Mouse (Mus musculus): Measurements from ENCODE around the gene Etl4. TPM values are rescaled to one million over a fixed set of nuclear protein-coding genes. Genes with fewer than 3 reads are reported as not detected.

The Etl4 gene
- polyA plus RNA-seq, 1 experiment from 2014 or later, result 2.5 TPM

- DNase-seq, result no peak
- Histone ChIP-seq H3K27ac (replicated peaks; ENCODE audit: low read depth, low read length) (no peak overlapping the region), H3K27me3 (ENCODE audit: control insufficient read depth, insufficient read depth, low read length) (no peaks in the 10 kb centered on the region), H3K36me3 (ENCODE audit: control insufficient read depth, insufficient read depth, low read length) (no peaks in the 10 kb centered on the region), H3K9ac (replicated peaks; ENCODE audit: low read length) (no peak overlapping the region), H3K9me3 (ENCODE audit: control insufficient read depth, low read length) (no peaks in the 10 kb centered on the region), H3K4me2 (ENCODE audit: low read length) (no peak overlapping the region), H3K4me3 (replicated peaks; ENCODE audit: low read depth, low read length) (no peak overlapping the region), H3K4me1 (ENCODE audit: control insufficient read depth, insufficient read depth, low read length) (no peaks in the 10 kb centered on the region)
- ATAC-seq (ENCODE audit: low FRiP score, low TSS enrichment), result no peak
- WGBS, result 93% methylated on average over 6 of the region's 6 CpGs
Measured at GRCm38 (mm10) chr2:20603536-20603935, 694.0 kb downstream of the Etl4 start.

GRCm38 (mm10) chr2:20603991-20604390, 694.4 kb downstream of the Etl4 start:
- H3K9me3 ChIP-seq (ENCODE audit: control insufficient read depth, low read length), result no peaks in the 10 kb centered on the region
- ATAC-seq (ENCODE audit: low FRiP score, low TSS enrichment) (no peak), DNase-seq (no peak)
- 92% methylated on average over 6 of the region's 6 CpGs for WGBS
- no peaks in the 10 kb centered on the region for H3K36me3 ChIP-seq (ENCODE audit: control insufficient read depth, insufficient read depth, low read length)
- no peaks in the 10 kb centered on the region for H3K27me3 ChIP-seq (ENCODE audit: control insufficient read depth, insufficient read depth, low read length)
- no peak overlapping the region for H3K27ac ChIP-seq (replicated peaks; ENCODE audit: low read depth, low read length)
- H3K4me1 ChIP-seq (ENCODE audit: control insufficient read depth, insufficient read depth, low read length), result no peaks in the 10 kb centered on the region
- H3K9ac ChIP-seq (replicated peaks; ENCODE audit: low read length), result no peak overlapping the region
- no peak overlapping the region for H3K4me2 ChIP-seq (ENCODE audit: low read length)
- no peak overlapping the region for H3K4me3 ChIP-seq (replicated peaks; ENCODE audit: low read depth, low read length)

DNA sequence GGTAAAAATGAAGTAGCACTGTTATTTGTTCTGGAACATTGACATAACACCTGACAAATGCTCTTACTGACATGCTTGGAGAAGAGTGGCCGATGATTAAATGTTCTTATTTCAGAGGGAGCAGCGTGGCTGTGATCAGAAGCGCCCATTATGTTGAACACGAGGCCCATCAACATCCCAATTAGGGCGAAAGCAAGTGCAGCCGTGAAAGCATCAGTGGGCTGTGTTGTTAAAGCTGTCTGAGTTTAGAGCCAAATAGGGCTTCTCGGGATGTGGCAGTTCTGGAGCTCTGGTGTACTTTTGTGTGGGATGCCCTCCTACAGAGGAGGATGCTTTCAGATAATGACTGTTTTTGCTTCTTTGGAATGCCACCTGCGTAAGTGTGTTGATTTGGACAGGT, 699.6 kb downstream of the Etl4 start:
- 77% methylated on average over 8 of the region's 8 CpGs for WGBS

DNA sequence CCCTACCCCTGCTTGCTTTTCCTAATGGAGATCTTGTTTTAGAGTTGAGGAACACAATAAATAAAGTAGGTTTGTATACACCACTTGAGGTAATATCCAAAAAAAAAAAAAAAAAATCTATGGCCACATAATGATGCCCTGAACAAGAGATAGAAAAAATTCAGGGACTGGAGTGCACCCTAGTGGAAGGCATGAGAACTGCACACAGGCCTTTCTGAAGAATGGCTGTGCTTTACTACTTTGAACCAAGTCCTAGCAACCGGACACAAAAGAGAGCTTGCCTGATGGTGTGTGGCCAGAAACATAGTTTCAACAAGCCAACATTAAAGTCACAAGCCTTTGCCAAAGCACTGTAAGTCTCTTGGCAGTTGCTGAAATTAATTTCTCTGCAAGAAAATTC, 706.4 kb downstream of the Etl4 start:
- DNase-seq (peak; percentile 28), ATAC-seq (ENCODE audit: low FRiP score, low TSS enrichment) (no peak)
- Histone ChIP-seq H3K4me1 (ENCODE audit: control insufficient read depth, insufficient read depth, low read length) (no peaks in the 10 kb centered on the region), H3K36me3 (ENCODE audit: control insufficient read depth, insufficient read depth, low read length) (no peaks in the 10 kb centered on the region), H3K4me2 (ENCODE audit: low read length) (no peak overlapping the region), H3K9ac (replicated peaks; ENCODE audit: low read length) (no peak overlapping the region), H3K4me3 (replicated peaks; ENCODE audit: low read depth, low read length) (no peak overlapping the region), H3K9me3 (ENCODE audit: control insufficient read depth, low read length) (no peaks in the 10 kb centered on the region), H3K27me3 (ENCODE audit: control insufficient read depth, insufficient read depth, low read length) (no peaks in the 10 kb centered on the region), H3K27ac (replicated peaks; ENCODE audit: low read depth, low read length) (no peak overlapping the region)
- 67% methylated on average over 1 of the region's 1 CpGs for WGBS

More for the DNA sequence above, 699.6 kb downstream of the Etl4 start:
- Histone ChIP-seq H3K4me3 (replicated peaks; ENCODE audit: low read depth, low read length) (no peak overlapping the region), H3K9me3 (ENCODE audit: control insufficient read depth, low read length) (no peaks in the 10 kb centered on the region), H3K9ac (replicated peaks; ENCODE audit: low read length) (no peak overlapping the region), H3K4me2 (ENCODE audit: low read length) (no peak overlapping the region), H3K4me1 (ENCODE audit: control insufficient read depth, insufficient read depth, low read length) (no peaks in the 10 kb centered on the region), H3K36me3 (ENCODE audit: control insufficient read depth, insufficient read depth, low read length) (no peaks in the 10 kb centered on the region), H3K27me3 (ENCODE audit: control insufficient read depth, insufficient read depth, low read length) (no peaks in the 10 kb centered on the region), H3K27ac (replicated peaks; ENCODE audit: low read depth, low read length) (no peak overlapping the region)
- no peak for ATAC-seq (ENCODE audit: low FRiP score, low TSS enrichment)
- DNase-seq, result no peak

DNA sequence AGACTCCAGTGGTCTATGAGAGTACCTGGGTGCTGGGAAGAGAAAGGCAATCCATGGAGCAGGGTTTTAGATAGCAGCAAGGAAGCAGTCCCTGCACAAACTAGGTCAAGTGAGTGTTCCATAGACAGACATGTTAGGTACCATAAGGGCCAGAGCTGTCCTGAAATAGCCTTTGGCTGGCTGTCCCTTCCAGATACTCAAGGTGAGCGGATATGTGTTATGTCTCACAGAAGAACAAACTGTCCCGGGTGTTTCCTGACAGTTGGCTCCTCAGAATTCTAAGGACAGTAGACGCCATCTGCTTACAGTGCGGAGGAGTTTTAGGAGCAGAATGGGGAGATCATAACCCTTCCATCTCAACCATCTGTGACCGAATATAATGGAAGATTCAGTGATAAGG, 708.8 kb downstream of the Etl4 start:
- Histone ChIP-seq H3K9ac (replicated peaks; ENCODE audit: low read length) (no peak overlapping the region), H3K9me3 (ENCODE audit: control insufficient read depth, low read length) (no peaks in the 10 kb centered on the region), H3K27me3 (ENCODE audit: control insufficient read depth, insufficient read depth, low read length) (no peaks in the 10 kb centered on the region), H3K4me1 (ENCODE audit: control insufficient read depth, insufficient read depth, low read length) (no peaks in the 10 kb centered on the region), H3K27ac (replicated peaks; ENCODE audit: low read depth, low read length) (no peak overlapping the region), H3K4me2 (ENCODE audit: low read length) (no peak overlapping the region), H3K36me3 (ENCODE audit: control insufficient read depth, insufficient read depth, low read length) (no peaks in the 10 kb centered on the region), H3K4me3 (replicated peaks; ENCODE audit: low read depth, low read length) (no peak overlapping the region)
- no peak for ATAC-seq (ENCODE audit: low FRiP score, low TSS enrichment)
- DNase-seq, result no peak
- 93% methylated on average over 5 of the region's 5 CpGs for WGBS

- 88% methylated on average over 5 of the region's 5 CpGs for WGBS
Measured at GRCm38 (mm10) chr2:20619881-20620280, 710.3 kb downstream of the Etl4 start.

DNA sequence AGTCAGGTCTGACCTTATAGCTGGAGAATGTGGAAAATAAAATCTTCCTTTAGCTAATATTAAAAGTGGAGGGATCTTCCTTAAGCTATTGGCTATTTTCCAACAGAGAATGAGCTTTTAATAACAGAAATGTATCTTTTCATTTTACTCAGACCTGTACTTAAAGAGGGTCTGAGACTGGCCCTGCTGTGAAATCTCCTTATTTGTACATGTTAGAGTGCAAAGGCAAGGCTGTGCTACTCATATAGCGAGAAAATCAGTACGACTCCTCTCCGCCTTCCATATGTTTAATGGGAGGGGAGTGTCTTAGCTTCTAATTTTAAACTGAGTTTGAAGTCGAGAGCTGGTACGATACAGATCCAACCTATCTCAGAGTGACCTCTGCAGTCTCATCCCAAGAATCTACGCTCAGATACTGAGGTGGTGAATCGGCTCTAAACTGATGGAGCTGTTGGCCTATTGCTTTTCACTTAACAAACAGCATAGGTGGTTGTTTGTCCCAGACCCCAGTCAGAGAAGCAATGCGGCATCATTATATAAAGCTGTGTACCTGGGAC, 719.7 kb downstream of the Etl4 start:
- H3K9ac ChIP-seq (replicated peaks; ENCODE audit: low read length), result no peak overlapping the region
- no peak overlapping the region for H3K4me3 ChIP-seq (replicated peaks; ENCODE audit: low read depth, low read length)
- H3K4me1 ChIP-seq (ENCODE audit: control insufficient read depth, insufficient read depth, low read length), result no peaks in the 10 kb centered on the region
- 95% methylated on average over 8 of the region's 8 CpGs for WGBS
- H3K36me3 ChIP-seq (ENCODE audit: control insufficient read depth, insufficient read depth, low read length), result no peaks in the 10 kb centered on the region
- no peak overlapping the region for H3K4me2 ChIP-seq (ENCODE audit: low read length)
- H3K27ac ChIP-seq (replicated peaks; ENCODE audit: low read depth, low read length), result no peak overlapping the region
- ATAC-seq (ENCODE audit: low FRiP score, low TSS enrichment) (no peak), DNase-seq (no peak)
- H3K27me3 ChIP-seq (ENCODE audit: control insufficient read depth, insufficient read depth, low read length), result no peaks in the 10 kb centered on the region
- no peaks in the 10 kb centered on the region for H3K9me3 ChIP-seq (ENCODE audit: control insufficient read depth, low read length)

More at GRCm38 (mm10) chr2:20619881-20620280, 710.3 kb downstream of the Etl4 start:
- Histone ChIP-seq H3K4me2 (ENCODE audit: low read length) (no peak overlapping the region), H3K36me3 (ENCODE audit: control insufficient read depth, insufficient read depth, low read length) (no peaks in the 10 kb centered on the region), H3K9ac (replicated peaks; ENCODE audit: low read length) (no peak overlapping the region), H3K4me3 (replicated peaks; ENCODE audit: low read depth, low read length) (no peak overlapping the region), H3K27ac (replicated peaks; ENCODE audit: low read depth, low read length) (no peak overlapping the region), H3K4me1 (ENCODE audit: control insufficient read depth, insufficient read depth, low read length) (no peaks in the 10 kb centered on the region), H3K27me3 (ENCODE audit: control insufficient read depth, insufficient read depth, low read length) (no peaks in the 10 kb centered on the region), H3K9me3 (ENCODE audit: control insufficient read depth, low read length) (no peaks in the 10 kb centered on the region)
- ATAC-seq (ENCODE audit: low FRiP score, low TSS enrichment) (no peak), DNase-seq (no peak)

DNA sequence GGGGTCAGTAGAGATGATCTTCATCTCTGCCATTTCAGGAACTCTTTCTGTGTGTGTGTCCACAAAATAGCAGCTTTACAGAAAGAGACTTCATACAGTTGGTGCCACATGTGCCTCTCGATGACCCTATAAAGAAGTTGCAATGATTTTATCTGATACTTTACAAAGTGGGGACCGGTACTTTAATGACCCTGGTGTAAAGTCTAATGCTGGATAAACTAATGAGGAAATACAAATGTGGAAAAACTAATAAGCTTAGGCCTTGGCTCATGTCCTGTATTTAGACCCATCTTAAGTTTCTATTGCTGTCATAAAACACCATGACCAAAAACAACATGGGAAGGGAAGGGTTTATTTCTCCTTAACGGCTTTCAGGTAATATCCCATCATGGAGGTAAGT, 729.0 kb downstream of the Etl4 start:
- no peak for DNase-seq
- H3K4me3 ChIP-seq (replicated peaks; ENCODE audit: low read depth, low read length), result no peak overlapping the region
- H3K9me3 ChIP-seq (ENCODE audit: control insufficient read depth, low read length), result no peaks in the 10 kb centered on the region
- H3K4me1 ChIP-seq (ENCODE audit: control insufficient read depth, insufficient read depth, low read length), result no peaks in the 10 kb centered on the region
- no peak overlapping the region for H3K9ac ChIP-seq (replicated peaks; ENCODE audit: low read length)
- H3K4me2 ChIP-seq (ENCODE audit: low read length), result no peak overlapping the region
- no peak overlapping the region for H3K27ac ChIP-seq (replicated peaks; ENCODE audit: low read depth, low read length)
- no peak for ATAC-seq (ENCODE audit: low FRiP score, low TSS enrichment)
- H3K27me3 ChIP-seq (ENCODE audit: control insufficient read depth, insufficient read depth, low read length), result no peaks in the 10 kb centered on the region
- H3K36me3 ChIP-seq (ENCODE audit: control insufficient read depth, insufficient read depth, low read length), result no peaks in the 10 kb centered on the region
- WGBS, result 98% methylated on average over 3 of the region's 3 CpGs

- no peak overlapping the region for H3K4me3 ChIP-seq (replicated peaks; ENCODE audit: low read depth, low read length)
- ATAC-seq (ENCODE audit: low FRiP score, low TSS enrichment), result no peak
- peak; percentile 6 for DNase-seq
- H3K4me2 ChIP-seq (ENCODE audit: low read length), result no peak overlapping the region
- 57% methylated on average over 2 of the region's 2 CpGs for WGBS
- H3K9ac ChIP-seq (replicated peaks; ENCODE audit: low read length), result no peak overlapping the region
- no peaks in the 10 kb centered on the region for H3K36me3 ChIP-seq (ENCODE audit: control insufficient read depth, insufficient read depth, low read length)
- no peaks in the 10 kb centered on the region for H3K9me3 ChIP-seq (ENCODE audit: control insufficient read depth, low read length)
- H3K27me3 ChIP-seq (ENCODE audit: control insufficient read depth, insufficient read depth, low read length), result no peaks in the 10 kb centered on the region
- H3K27ac ChIP-seq (replicated peaks; ENCODE audit: low read depth, low read length), result no peak overlapping the region
- H3K4me1 ChIP-seq (ENCODE audit: control insufficient read depth, insufficient read depth, low read length), result no peaks in the 10 kb centered on the region
Measured at GRCm38 (mm10) chr2:20639721-20640120, 730.1 kb downstream of the Etl4 start.

Measured in midbrain, embryonic 14.5 days (tissue).